In the genomic region with DNA sequence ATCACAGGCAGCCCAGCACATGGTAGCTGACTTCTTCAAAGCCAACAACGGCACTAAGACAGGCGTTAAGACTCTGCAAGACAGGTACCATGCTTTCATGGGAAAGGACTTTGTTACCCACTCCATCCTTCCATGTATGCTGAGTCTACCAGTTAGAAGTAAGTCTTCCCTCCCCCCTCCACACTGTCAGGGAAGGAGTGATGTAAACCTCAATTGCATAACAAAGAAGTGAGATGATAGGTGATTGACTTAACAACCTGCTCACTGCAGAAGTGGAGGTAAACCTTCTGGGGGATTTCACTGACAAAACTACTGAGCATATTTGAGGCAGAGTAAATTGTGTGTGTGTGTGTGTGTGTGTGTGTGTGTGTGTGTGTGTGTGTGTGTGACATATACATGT, we compare ENCODE assay signal across 11 mouse cellular contexts.
"Had no signal": no experiment of that assay in that cellular context is flagged by ENCODE, and none has a peak within 500 bp of the region (broad histone marks: within the 10 kb centered on the region; RNA-seq: fewer than 3 reads in every experiment).

No protein-coding gene starts in this region.

- H3K9ac ChIP-seq: neural tube, embryonic 15.5 days; stomach, embryonic 15.5 days had no signal

- H3K4me2 ChIP-seq: neural tube, embryonic 15.5 days; stomach, embryonic 15.5 days had no signal

- H3K36me3 ChIP-seq: neural tube, embryonic 15.5 days; stomach, embryonic 15.5 days had no signal

- H3K4me1 ChIP-seq: neural tube, embryonic 15.5 days; stomach, embryonic 15.5 days had no signal

- H3K4me3 ChIP-seq: neural tube, embryonic 15.5 days; stomach, embryonic 15.5 days had no signal

- H3K9me3 ChIP-seq: neural tube, embryonic 15.5 days; stomach, embryonic 15.5 days had no signal

- H3K27ac ChIP-seq: neural tube, embryonic 15.5 days; stomach, embryonic 15.5 days; stomach, postnatal 0 days had no signal

- DNase-seq: right cerebral cortex, postnatal 14 days; right cerebral cortex, postnatal 25 days; spleen, adult 18-20 months; thymus, adult 18-20 months; thymus, adult 2 months; thymus, postnatal 14 days; thymus, postnatal 25 days; thymus, postnatal 36 days had no signal

- H3K27me3 ChIP-seq: neural tube, embryonic 15.5 days; stomach, embryonic 15.5 days had no signal
